Mouse (Mus musculus) layer of hippocampus, postnatal 25 days (tissue): ENCODE measurements around the gene Fancm. TPM values are rescaled to one million over a fixed set of nuclear protein-coding genes. Genes with fewer than 3 reads are reported as not detected.
"Not testable (repeated sequence)": the region's sequence is repeated elsewhere in the genome, so short reads cannot be mapped to it uniquely, and the experiment has no call there.

Experiments
- DNase-seq, 2 experiments: peaks; one replicate each; pipeline ENCODE4 v3.0.0; 2022; ENCODE audit warnings: mixed read lengths in 2 of 2, low spot score in 1 of 2; ENCODE audit errors: extremely low spot score in 1 of 2
- total RNA-seq, 2 experiments: library from RNA; stranded (reverse); gene quantifications; 2 replicates each; pipeline ENCODE4 v1.2.3; 2021

Fancm gene
- total RNA-seq, 2 experiments from 2014 or later = 9.9 to 19.2 TPM

DNA sequence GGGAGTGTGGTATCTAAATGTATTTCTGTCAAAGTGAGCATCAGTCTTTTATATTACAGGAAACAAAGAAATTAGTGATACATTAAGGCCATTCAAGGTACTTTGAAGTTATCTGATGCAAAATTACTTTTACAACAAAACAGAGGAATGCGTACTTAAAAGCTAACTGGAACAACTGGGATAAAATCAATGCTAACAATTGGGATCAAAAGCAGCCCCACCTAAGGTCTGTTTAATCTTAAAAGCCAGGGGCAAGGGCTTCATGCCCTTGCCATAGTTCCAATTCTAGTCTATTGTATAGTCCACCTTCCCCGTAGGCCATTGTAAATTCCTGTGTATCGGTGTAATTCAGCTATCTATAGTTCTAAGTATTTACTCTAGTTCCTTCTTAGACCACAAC is 39.6 kb downstream of the Fancm start:
- DNase-seq = not testable (repeated sequence)

DNA sequence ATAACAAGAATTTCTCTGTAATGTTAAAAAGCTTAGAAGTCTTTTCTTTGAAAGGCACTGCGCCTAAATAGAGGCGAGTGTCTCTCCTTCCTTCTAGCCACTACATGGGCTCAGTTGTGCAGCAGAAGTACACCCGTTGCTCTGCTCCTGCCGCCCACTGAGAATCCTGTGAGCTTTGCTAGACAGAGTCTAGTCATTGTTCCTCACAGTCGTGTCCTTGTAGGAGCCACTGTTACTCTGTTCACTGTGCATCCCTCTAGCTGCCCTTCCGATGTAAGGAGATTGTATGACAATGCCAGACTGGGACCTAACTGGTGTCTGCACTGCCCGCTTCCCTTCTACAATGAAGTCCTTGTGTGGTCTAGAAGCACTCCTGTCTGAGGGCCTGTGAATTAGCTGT is 43.6 kb downstream of the Fancm start:
- DNase-seq = no peak

- DNase-seq = no peak
Observed at GRCm38 (mm10) chr12:65119451-65119850, 44.0 kb downstream of the Fancm start.

DNA sequence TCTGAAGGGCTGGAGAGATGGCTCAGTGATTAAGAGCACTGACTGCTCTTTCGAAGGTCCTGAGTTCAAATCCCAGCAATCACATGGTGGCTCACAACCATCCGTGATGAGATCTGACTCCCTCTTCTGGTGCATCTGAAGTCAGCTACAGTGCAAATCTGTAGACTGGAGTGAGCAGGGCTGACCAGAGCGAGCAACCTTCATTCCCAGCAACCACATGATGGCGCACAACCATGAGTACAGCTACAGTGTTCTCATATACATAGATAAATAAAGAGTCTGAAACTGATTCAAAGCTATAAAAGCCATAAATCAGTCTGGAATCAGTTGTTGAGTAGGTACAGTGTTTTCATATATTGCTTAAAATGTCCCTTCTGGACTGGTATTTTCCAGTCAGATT is 60.7 kb downstream of the Fancm start:
- DNase-seq = not testable (repeated sequence)

GRCm38 (mm10) chr12:65172021-65172951 is 96.9 kb downstream of the Fancm start, which contains the start of gene Mis18bp1:
Gene Mis18bp1 (minus strand): TSS chr12:65172604.
- peak; percentile 91 to 92 for DNase-seq

- DNase-seq = peak; percentile 24 to 46
Observed at GRCm38 (mm10) chr12:65172959-65173358, 97.6 kb downstream of the Fancm start.

DNA sequence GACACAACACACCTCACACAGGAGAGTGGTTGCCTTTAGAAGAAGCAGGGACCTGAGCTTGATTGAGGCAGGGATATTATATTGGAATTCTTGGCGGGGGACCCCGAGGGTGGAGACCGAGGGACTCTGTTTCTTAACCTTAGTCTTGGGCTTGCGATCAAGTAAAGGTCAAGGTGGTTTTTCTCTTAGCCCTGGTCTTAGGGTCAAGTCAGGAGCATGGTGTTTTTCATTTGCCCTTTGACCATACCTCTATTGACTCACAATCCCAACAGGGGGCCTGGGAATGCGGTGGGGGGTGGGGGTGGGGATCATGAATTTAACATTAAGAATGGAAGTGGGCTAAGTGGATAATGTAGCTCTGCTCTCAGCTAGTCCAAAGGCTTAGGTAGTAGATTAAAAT is 98.3 kb downstream of the Fancm start:
- DNase-seq = no peak

Other genes starting within 250 kb of the Fancm start
- gene Gm527, start 157.7 kb upstream of the Fancm start, total RNA-seq = 10 to 100 TPM; 11.9 to 14.5 TPM
- gene Klhl28, start 110.1 kb upstream of the Fancm start, total RNA-seq = 10 to 100 TPM; 22.4 to 23.3 TPM
- gene Togaram1, start 109.8 kb upstream of the Fancm start, total RNA-seq = 10 to 100 TPM; 49.9 to 52.4 TPM
- gene Prpf39, start 39.3 kb upstream of the Fancm start, total RNA-seq = 10 to 100 TPM; 30.8 to 49.2 TPM
- 100 to 1,000 TPM; 147 to 157 TPM for gene Fkbp3, start 1.6 kb upstream of the Fancm start, total RNA-seq
- gene Mis18bp1, start 97.0 kb downstream of the Fancm start, total RNA-seq = under 1 TPM; 0.59 to 0.71 TPM
- not detected for gene Wdr20rt, start 149.9 kb downstream of the Fancm start, total RNA-seq